Mouse (Mus musculus): ENCODE data around the gene Ankrd53.
A peak's percentile ranks its signal among the peaks of the same experiment; 100 is the strongest.

Ankrd53 gene

GRCm38 (mm10) chr6:83762344-83762743, at the start of gene Ankrd53:
TSS of gene Ankrd53 (plus strand) at chr6:83762644.
- DNase-seq (ENCODE audit: low read depth), result no peak

- DNase-seq (ENCODE audit: low read depth), result peak; percentile 28
Observed at GRCm38 (mm10) chr6:83713271-83714136, 48.9 kb upstream of the Ankrd53 start.

- DNase-seq (ENCODE audit: low read depth), result no peak
Observed at GRCm38 (mm10) chr6:83714221-83715123, 48.0 kb upstream of the Ankrd53 start.

- no peak for DNase-seq (ENCODE audit: low read depth)
Observed at GRCm38 (mm10) chr6:83715461-83716196, 46.8 kb upstream of the Ankrd53 start.

- DNase-seq (ENCODE audit: low read depth), result peak; percentile 54
Observed at GRCm38 (mm10) chr6:83717026-83717425, 45.4 kb upstream of the Ankrd53 start.

GRCm38 (mm10) chr6:83722526-83722925, 39.9 kb upstream of the Ankrd53 start:
- peak; percentile 7 for DNase-seq (ENCODE audit: low read depth)

- DNase-seq (ENCODE audit: low read depth), result peak; percentile 66
Observed at GRCm38 (mm10) chr6:83727178-83727577, 35.3 kb upstream of the Ankrd53 start.

GRCm38 (mm10) chr6:83728488-83728887, 34.0 kb upstream of the Ankrd53 start:
- DNase-seq (ENCODE audit: low read depth), result peak; percentile 74

- DNase-seq (ENCODE audit: low read depth), result no peak
Observed at GRCm38 (mm10) chr6:83729350-83729970, 33.0 kb upstream of the Ankrd53 start.

- DNase-seq (ENCODE audit: low read depth), result peak; percentile 85
Observed at GRCm38 (mm10) chr6:83731128-83731527, 31.3 kb upstream of the Ankrd53 start.

- no peak for DNase-seq (ENCODE audit: low read depth)
Observed at GRCm38 (mm10) chr6:83737311-83737710, 25.1 kb upstream of the Ankrd53 start.

GRCm38 (mm10) chr6:83738596-83738995, 23.8 kb upstream of the Ankrd53 start:
- DNase-seq (ENCODE audit: low read depth), result no peak

GRCm38 (mm10) chr6:83742761-83743160, 19.7 kb upstream of the Ankrd53 start, which contains the start of gene Atp6v1b1:
TSS of gene Atp6v1b1 (plus strand) at chr6:83742990.
- DNase-seq (ENCODE audit: low read depth), result no peak

GRCm38 (mm10) chr6:83743212-83743611, 19.2 kb upstream of the Ankrd53 start:
- DNase-seq (ENCODE audit: low read depth), result no peak

- DNase-seq (ENCODE audit: low read depth), result no peak
Observed at GRCm38 (mm10) chr6:83744126-83744525, 18.3 kb upstream of the Ankrd53 start.

- DNase-seq (ENCODE audit: low read depth), result no peak
Observed at GRCm38 (mm10) chr6:83744557-83744956, 17.9 kb upstream of the Ankrd53 start.

GRCm38 (mm10) chr6:83745466-83745865, 17.0 kb upstream of the Ankrd53 start:
- no peak for DNase-seq (ENCODE audit: low read depth)

- DNase-seq (ENCODE audit: low read depth), result no peak
Observed at GRCm38 (mm10) chr6:83749286-83749685, 13.2 kb upstream of the Ankrd53 start.

GRCm38 (mm10) chr6:83750171-83750684, 12.2 kb upstream of the Ankrd53 start:
- peak; percentile 78 for DNase-seq (ENCODE audit: low read depth)

- DNase-seq (ENCODE audit: low read depth), result no peak
Observed at GRCm38 (mm10) chr6:83756051-83756450, 6.4 kb upstream of the Ankrd53 start.

GRCm38 (mm10) chr6:83762880-83763431, 512 bp downstream of the Ankrd53 start:
- DNase-seq (ENCODE audit: low read depth), result peak; percentile 47
